Mouse (Mus musculus) heart, embryonic 10.5 days (tissue): ENCODE results near the gene Gm4981. TPM values are rescaled to one million over a fixed set of nuclear protein-coding genes. Genes with fewer than 3 reads are reported as not detected.

Experiments used
- DNase-seq: peaks from one replicate; pipeline ENCODE4 v3.0.0-alpha.2; 2017; ENCODE audit warnings: low spot score
- H3K27ac ChIP-seq: fragments of 300-500 bp; sonication (generic); 2 replicates; pipeline ENCODE4 v1.5.1; 2016; ENCODE audit warnings: mild to moderate bottlenecking
- H3K27me3 ChIP-seq: fragments of 300-500 bp; sonication (generic); 2 replicates; pipeline ENCODE4 v1.6.1; 2016; ENCODE audit warnings: mild to moderate bottlenecking; ENCODE audit not compliant: poor library complexity, insufficient read depth, severe bottlenecking
- H3K36me3 ChIP-seq: fragments of 300-500 bp; sonication (generic); 2 replicates; pipeline ENCODE4 v1.6.1; 2016; ENCODE audit warnings: mild to moderate bottlenecking, moderate library complexity
- H3K4me1 ChIP-seq: fragments of 300-500 bp; sonication (generic); 2 replicates; pipeline ENCODE4 v1.6.1; 2016; ENCODE audit warnings: mild to moderate bottlenecking
- H3K4me3 ChIP-seq: fragments of 300-500 bp; sonication (generic); 2 replicates; pipeline ENCODE4 v1.5.1; 2016; ENCODE audit warnings: mild to moderate bottlenecking, moderate library complexity
- H3K9me3 ChIP-seq: fragments of 300-500 bp; sonication (generic); 2 replicates; pipeline ENCODE4 v1.6.1; 2016; ENCODE audit warnings: mild to moderate bottlenecking, moderate library complexity
- WGBS: fragments of 180-500 bp; shearing (Covaris S2); methylation state at CpG from one replicate; pipeline ENCODE4 v1.1.7; 2016; 5-methylcytosine and 5-hydroxymethylcytosine counted together
- polyA plus RNA-seq: library from polyadenylated mRNA; unstranded; fragments of >200 nt; fragmentation: Nextera tagmentation; extraction: Ambion mirVana; gene quantifications from 2 replicates; pipeline ENCODE4 v1.2.1, GENCODE M21; 2016

Gene Gm4981
- polyA plus RNA-seq, 1 experiment from 2014 or later, result 0.06 TPM

DNA sequence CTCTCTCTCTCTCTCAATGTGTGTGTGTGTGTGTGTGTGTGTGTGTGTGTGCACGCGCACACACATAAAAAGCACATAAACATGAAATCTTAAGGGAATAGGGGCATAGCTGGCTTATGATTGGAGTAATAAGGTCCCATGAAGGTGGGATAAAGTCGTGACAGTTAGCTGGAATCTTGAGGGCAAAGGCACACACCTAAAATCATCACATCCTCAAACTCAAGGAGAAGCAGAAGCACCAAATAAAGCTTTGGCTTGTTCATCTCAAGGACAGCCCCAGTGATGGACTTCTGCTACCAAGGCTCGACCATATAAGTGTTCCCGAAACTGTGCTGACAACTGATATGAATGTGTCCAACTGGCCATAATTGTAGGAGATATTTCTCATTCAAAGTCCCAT, 21.6 kb downstream of the Gm4981 start:
- WGBS, result 71% methylated on average over 5 of the region's 5 CpGs
- Histone ChIP-seq H3K4me1 (no peaks in the 10 kb centered on the region), H3K4me3 (no peak overlapping the region), H3K36me3 (no peaks in the 10 kb centered on the region), H3K27me3 (no peaks in the 10 kb centered on the region), H3K27ac (no peak overlapping the region), H3K9me3 (peaks cover 6% of the 10 kb centered on the region; the same call in 1 of the 2 replicates)
- DNase-seq, result no peak

- Histone ChIP-seq H3K36me3 (no peaks in the 10 kb centered on the region), H3K27me3 (no peaks in the 10 kb centered on the region), H3K9me3 (peaks cover 6% of the 10 kb centered on the region; the same call in 1 of the 2 replicates), H3K4me1 (no peaks in the 10 kb centered on the region), H3K27ac (no peak overlapping the region), H3K4me3 (no peak overlapping the region)
- no peak for DNase-seq
These were observed 22.0 kb downstream of the Gm4981 start for GRCm38 (mm10) chr10:58214497-58214896.

GRCm38 (mm10) chr10:58212230-58212629, 24.3 kb downstream of the Gm4981 start:
- Histone ChIP-seq H3K27ac (no peak overlapping the region), H3K27me3 (no peaks in the 10 kb centered on the region), H3K36me3 (no peaks in the 10 kb centered on the region), H3K4me1 (no peaks in the 10 kb centered on the region), H3K9me3 (peaks cover 6% of the 10 kb centered on the region; the same call in 1 of the 2 replicates), H3K4me3 (no peak overlapping the region)
- WGBS, result 70% methylated on average over 7 of the region's 7 CpGs
- DNase-seq, result no peak

- no peak for DNase-seq
- no peak overlapping the region for H3K4me3 ChIP-seq
- peaks cover 11% of the 10 kb centered on the region; the same call in 1 of the 2 replicates for H3K9me3 ChIP-seq
- 80% methylated on average over 2 of the region's 2 CpGs for WGBS
- no peaks in the 10 kb centered on the region for H3K36me3 ChIP-seq
- no peak overlapping the region for H3K27ac ChIP-seq
- H3K27me3 ChIP-seq, result no peaks in the 10 kb centered on the region
- H3K4me1 ChIP-seq, result no peaks in the 10 kb centered on the region
These were observed 25.3 kb downstream of the Gm4981 start for GRCm38 (mm10) chr10:58211213-58211612.

DNA sequence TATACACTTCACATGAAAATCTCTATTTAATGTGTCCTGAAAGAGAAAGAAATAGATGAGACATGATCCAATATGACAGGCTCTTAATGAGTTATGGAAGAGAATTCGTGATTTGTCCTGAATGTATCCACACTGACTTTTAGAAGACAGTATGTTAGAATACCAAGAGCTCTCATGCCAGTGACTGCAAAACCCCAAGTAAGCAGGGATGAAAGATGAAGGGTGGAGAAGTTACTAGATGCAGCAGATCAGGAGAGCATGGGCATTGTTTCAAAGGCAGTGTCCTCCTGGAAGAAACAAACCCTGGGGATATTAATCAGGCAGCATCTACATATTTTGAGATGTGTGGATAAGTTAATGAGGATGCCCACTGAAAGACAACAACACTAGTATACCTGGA, 26.0 kb downstream of the Gm4981 start:
- Histone ChIP-seq H3K27ac (no peak overlapping the region), H3K4me1 (no peaks in the 10 kb centered on the region), H3K4me3 (no peak overlapping the region), H3K9me3 (peaks cover 16% of the 10 kb centered on the region; the same call in 1 of the 2 replicates), H3K27me3 (no peaks in the 10 kb centered on the region), H3K36me3 (no peaks in the 10 kb centered on the region)
- WGBS, result 54% methylated on average over 1 of the region's 1 CpGs
- DNase-seq, result no peak

GRCm38 (mm10) chr10:58209710-58210467, 26.6 kb downstream of the Gm4981 start:
- DNase-seq, result no peak
- H3K27me3 ChIP-seq, result no peaks in the 10 kb centered on the region
- H3K9me3 ChIP-seq, result peaks cover 16% of the 10 kb centered on the region; the same call in 1 of the 2 replicates
- H3K4me1 ChIP-seq, result no peaks in the 10 kb centered on the region
- no peak overlapping the region for H3K27ac ChIP-seq
- 68% methylated on average over 2 of the region's 2 CpGs for WGBS
- no peaks in the 10 kb centered on the region for H3K36me3 ChIP-seq
- H3K4me3 ChIP-seq, result no peak overlapping the region

- Histone ChIP-seq H3K27me3 (no peaks in the 10 kb centered on the region), H3K9me3 (peaks cover 11% of the 10 kb centered on the region; the same call in 1 of the 2 replicates), H3K27ac (no peak overlapping the region), H3K4me3 (no peak overlapping the region), H3K36me3 (no peaks in the 10 kb centered on the region), H3K4me1 (no peaks in the 10 kb centered on the region)
- 83% methylated on average over 4 of the region's 4 CpGs for WGBS
- no peak for DNase-seq
These were observed 29.7 kb downstream of the Gm4981 start for GRCm38 (mm10) chr10:58206639-58207404.

DNA sequence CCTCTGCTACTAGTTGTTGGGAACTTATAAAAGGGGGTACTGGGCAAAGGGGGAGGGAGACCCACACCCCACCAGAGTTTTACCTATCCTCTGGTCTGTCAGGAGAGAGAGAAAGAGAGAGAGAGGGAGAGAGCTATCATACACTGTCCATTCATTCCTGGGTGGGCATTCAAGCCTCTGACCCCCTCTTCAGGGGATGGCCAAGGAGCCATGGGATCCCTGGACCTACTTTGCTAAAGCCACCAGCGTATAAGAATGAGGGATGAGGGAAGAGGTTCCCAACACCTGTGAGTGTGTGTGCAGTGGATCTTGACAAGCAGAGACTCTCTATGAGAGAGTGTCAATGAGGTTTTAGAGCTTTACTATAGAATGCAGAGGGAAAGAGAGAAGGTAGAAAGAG, 30.5 kb downstream of the Gm4981 start:
- Histone ChIP-seq H3K27ac (no peak overlapping the region), H3K9me3 (peaks cover 11% of the 10 kb centered on the region; the same call in 1 of the 2 replicates), H3K27me3 (no peaks in the 10 kb centered on the region), H3K4me1 (no peaks in the 10 kb centered on the region), H3K4me3 (no peak overlapping the region), H3K36me3 (no peaks in the 10 kb centered on the region)
- WGBS, result 35% methylated on average over 1 of the region's 1 CpGs
- DNase-seq, result no peak

Other genes starting within 250 kb of the Gm4981 start
- gene AW822073, start 11.8 kb downstream of the Gm4981 start, polyA plus RNA-seq, result not detected in 2 replicates
- not detected in 2 replicates for gene Duxf3, start 4.0 kb downstream of the Gm4981 start, polyA plus RNA-seq
- gene Gcc2, start 18.8 kb upstream of the Gm4981 start, polyA plus RNA-seq, result 43.3 and 44.6 TPM in 2 replicates
- gene Lims1, start 86.8 kb upstream of the Gm4981 start, polyA plus RNA-seq, result 121 and 142 TPM in 2 replicates
- 20.2 and 24.2 TPM in 2 replicates for gene Ranbp2, start 210.2 kb upstream of the Gm4981 start, polyA plus RNA-seq